Mouse (Mus musculus): ENCODE results near the gene Bcl2l10. TPM values are rescaled to one million over a fixed set of nuclear protein-coding genes. Genes with fewer than 3 reads are reported as not detected.

Bcl2l10 gene
- total RNA-seq, 2 experiments from 2014 or later: not detected

- DNase-seq (ENCODE audit: low spot score in 2 of 2): no peak
Measured at GRCm38 (mm10) chr9:75399069-75399468, 51.5 kb downstream of the Bcl2l10 start.

- DNase-seq (ENCODE audit: low spot score in 2 of 2): no peak
Measured at GRCm38 (mm10) chr9:75400639-75401038, 53.1 kb downstream of the Bcl2l10 start.

Other genes with a start within 250 kb of the Bcl2l10 start
- under 1 TPM; 0.43 to 0.87 TPM for gene Myo5c, start 115.7 kb upstream of the Bcl2l10 start, total RNA-seq (2021)
- gene Gnb5, start 41.5 kb upstream of the Bcl2l10 start, total RNA-seq (2021): 100 to 1,000 TPM; 130 to 135 TPM
- gene Mapk6, start 62.2 kb downstream of the Bcl2l10 start, total RNA-seq (2021): 10 to 100 TPM; 25.4 to 27.0 TPM
- gene Leo1, start 93.8 kb downstream of the Bcl2l10 start, total RNA-seq (2021): 10 to 100 TPM; 22.9 to 23.2 TPM
- gene Tmod3, start 211.9 kb downstream of the Bcl2l10 start, total RNA-seq (2021): 10 to 100 TPM; 39.9 to 41.2 TPM

Measured in layer of hippocampus, adult 18-20 months (tissue).